Mouse (Mus musculus) hindlimb bud, embryonic 11.5 days (tissue): ENCODE data around the gene C2cd6.

Experiments
- DNase-seq: peaks from one replicate; pipeline ENCODE4 v3.0.0-alpha.2; 2012; ENCODE audit warnings: low read depth, low spot score; ENCODE audit errors: extremely low spot score

C2cd6 gene

GRCm38 (mm10) chr1:59094705-59095104 is at the start of gene C2cd6:
TSS of gene C2cd6 (minus strand) at chr1:59094900.
- no peak for DNase-seq

GRCm38 (mm10) chr1:59142809-59143208 is 48.1 kb upstream of the C2cd6 start:
- peak; percentile 20 for DNase-seq

- DNase-seq, result no peak
Observed at GRCm38 (mm10) chr1:59134419-59134818, 39.7 kb upstream of the C2cd6 start.

GRCm38 (mm10) chr1:59128879-59129278 is 34.2 kb upstream of the C2cd6 start:
- no peak for DNase-seq

GRCm38 (mm10) chr1:59125558-59125957 is 30.9 kb upstream of the C2cd6 start:
- DNase-seq, result no peak

GRCm38 (mm10) chr1:59119720-59120457 is 25.2 kb upstream of the C2cd6 start, which contains the start of gene Tmem237:
TSS of gene Tmem237 (minus strand) at chr1:59120408.
- peak; percentile 26 for DNase-seq

GRCm38 (mm10) chr1:59110524-59110923 is 15.8 kb upstream of the C2cd6 start:
- DNase-seq, result no peak

- no peak for DNase-seq
Observed at GRCm38 (mm10) chr1:59102071-59102470, 7.4 kb upstream of the C2cd6 start.

GRCm38 (mm10) chr1:59101020-59101419 is 6.3 kb upstream of the C2cd6 start:
- DNase-seq, result no peak

GRCm38 (mm10) chr1:59070867-59071266 is 23.8 kb downstream of the C2cd6 start:
- DNase-seq, result no peak

GRCm38 (mm10) chr1:59067976-59068375 is 26.7 kb downstream of the C2cd6 start:
- no peak for DNase-seq

GRCm38 (mm10) chr1:59063697-59064096 is 31.0 kb downstream of the C2cd6 start:
- DNase-seq, result no peak

- DNase-seq, result no peak
Observed at GRCm38 (mm10) chr1:59056955-59057354, 37.7 kb downstream of the C2cd6 start.

GRCm38 (mm10) chr1:59051306-59051705 is 43.4 kb downstream of the C2cd6 start:
- DNase-seq, result no peak

- DNase-seq, result no peak
Observed at GRCm38 (mm10) chr1:59037723-59038122, 57.0 kb downstream of the C2cd6 start.

GRCm38 (mm10) chr1:59021556-59021955 is 73.1 kb downstream of the C2cd6 start:
- DNase-seq, result no peak

GRCm38 (mm10) chr1:59009250-59009649 is 85.5 kb downstream of the C2cd6 start:
- no peak for DNase-seq
